Mouse (Mus musculus) kidney, embryonic 15.5 days (tissue): ENCODE results near the gene Zc3h12d. TPM values are rescaled to one million over a fixed set of nuclear protein-coding genes. Genes with fewer than 3 reads are reported as not detected.
"Not testable (repeated sequence)": the region's sequence is repeated elsewhere in the genome, so short reads cannot be mapped to it uniquely, and the experiment has no call there.

Experiments
- ATAC-seq: fragments of 200-750 bp; cut with Nextera tagmentation; replicated peaks from 2 replicates; pipeline ENCODE4 v1.8.0; 2017; ENCODE audit warnings: moderate TSS enrichment; ENCODE audit not compliant: low FRiP score
- H3K27ac ChIP-seq: fragments of 300-500 bp; sonication (generic); 2 replicates; pipeline ENCODE4 v1.5.1; 2015; ENCODE audit warnings: mild to moderate bottlenecking, inconsistent platforms
- H3K27me3 ChIP-seq: fragments of 300-500 bp; sonication (generic); 2 replicates; pipeline ENCODE4 v1.6.1; 2015; ENCODE audit warnings: inconsistent platforms
- H3K36me3 ChIP-seq: fragments of 300-500 bp; sonication (generic); 2 replicates; pipeline ENCODE4 v1.6.1; 2015; ENCODE audit warnings: inconsistent platforms
- H3K4me1 ChIP-seq: fragments of 300-500 bp; sonication (generic); 2 replicates; pipeline ENCODE4 v1.6.1; 2015; ENCODE audit warnings: inconsistent platforms
- H3K4me2 ChIP-seq: fragments of 300-500 bp; sonication (generic); 2 replicates; pipeline ENCODE4 v1.6.1; 2015; ENCODE audit warnings: moderate library complexity, mild to moderate bottlenecking, inconsistent platforms
- H3K4me3 ChIP-seq: fragments of 300-500 bp; sonication (generic); replicated peaks from 2 replicates; pipeline ENCODE4 v1.5.1; 2015; ENCODE audit warnings: mild to moderate bottlenecking, inconsistent platforms
- H3K9ac ChIP-seq: fragments of 300-500 bp; sonication (generic); 2 replicates; pipeline ENCODE4 v1.6.1; 2015; ENCODE audit warnings: mild to moderate bottlenecking, inconsistent platforms
- H3K9me3 ChIP-seq: fragments of 300-500 bp; sonication (generic); replicated peaks from 2 replicates; pipeline ENCODE4 v1.6.1; 2016; ENCODE audit warnings: inconsistent platforms
- WGBS: fragments of 180-500 bp; shearing (Covaris S2); methylation state at CpG from one replicate; pipeline ENCODE4 v1.1.7; 2015; ENCODE audit warnings: mixed read lengths; 5-methylcytosine and 5-hydroxymethylcytosine counted together
- polyA plus RNA-seq: library from polyadenylated mRNA; unstranded; fragments of >200 nt; fragmentation: Nextera tagmentation; extraction: Ambion mirVana; gene quantifications from 2 replicates; pipeline ENCODE4 v1.2.1, GENCODE M21; 2015

Gene Zc3h12d
- polyA plus RNA-seq, 1 experiment from 2014 or later: 0.14 TPM

- Histone ChIP-seq H3K4me2 (no peak overlapping the region), H3K27me3 (peaks cover 28% of the 10 kb centered on the region), H3K4me3 (no peak overlapping the region), H3K9ac (no peak overlapping the region), H3K4me1 (peaks cover 10% of the 10 kb centered on the region), H3K36me3 (no peaks in the 10 kb centered on the region), H3K9me3 (no peaks in the 10 kb centered on the region), H3K27ac (no peak overlapping the region)
- WGBS: 72% methylated on average over 6 of the region's 6 CpGs
- ATAC-seq: no peak
Measured at GRCm38 (mm10) chr10:7864184-7864583, 31.9 kb downstream of the Zc3h12d start.

- Histone ChIP-seq H3K4me3 (no peak overlapping the region), H3K27me3 (peaks cover 32% of the 10 kb centered on the region), H3K9me3 (no peaks in the 10 kb centered on the region), H3K4me1 (peaks cover 10% of the 10 kb centered on the region), H3K27ac (no peak overlapping the region), H3K36me3 (no peaks in the 10 kb centered on the region), H3K9ac (no peak overlapping the region), H3K4me2 (no peak overlapping the region)
- no peak for ATAC-seq
- WGBS: 88% methylated on average over 3 of the region's 3 CpGs
Measured at GRCm38 (mm10) chr10:7864806-7865205, 32.5 kb downstream of the Zc3h12d start.

- Histone ChIP-seq H3K9me3 (no peaks in the 10 kb centered on the region), H3K9ac (peak overlapping the region; percentile 44), H3K27ac (no peak overlapping the region), H3K4me3 (peak overlapping the region; percentile 45), H3K4me2 (peak overlapping the region; percentile 85), H3K4me1 (peaks cover 10% of the 10 kb centered on the region), H3K27me3 (peaks cover 32% of the 10 kb centered on the region), H3K36me3 (no peaks in the 10 kb centered on the region)
- WGBS: 17% methylated on average over 48 of the region's 50 CpGs
- ATAC-seq: peak; percentile 43; the same call in 1 of the 2 replicates
Measured at GRCm38 (mm10) chr10:7866762-7867665, 34.7 kb downstream of the Zc3h12d start.

- Histone ChIP-seq H3K9me3 (no peaks in the 10 kb centered on the region), H3K27ac (no peak overlapping the region), H3K4me3 (peak overlapping the region; percentile 45), H3K27me3 (peaks cover 32% of the 10 kb centered on the region), H3K9ac (peak overlapping the region; percentile 44), H3K36me3 (no peaks in the 10 kb centered on the region), H3K4me2 (peak overlapping the region; percentile 85), H3K4me1 (peaks cover 10% of the 10 kb centered on the region)
- 20% methylated on average over 21 of the region's 21 CpGs for WGBS
- 0 out of 2 replicates have a peak, but pooled peaks have one; percentile 40 for ATAC-seq
Measured at GRCm38 (mm10) chr10:7867666-7868030, 35.4 kb downstream of the Zc3h12d start.

- peaks cover 32% of the 10 kb centered on the region for H3K27me3 ChIP-seq
- WGBS: 80% methylated on average over 8 of the region's 8 CpGs
- no peak overlapping the region for H3K9ac ChIP-seq
- no peak overlapping the region for H3K4me3 ChIP-seq
- H3K4me2 ChIP-seq: no peak overlapping the region
- H3K4me1 ChIP-seq: peaks cover 10% of the 10 kb centered on the region
- no peaks in the 10 kb centered on the region for H3K36me3 ChIP-seq
- no peak overlapping the region for H3K27ac ChIP-seq
- H3K9me3 ChIP-seq: no peaks in the 10 kb centered on the region
- ATAC-seq: no peak
Measured at GRCm38 (mm10) chr10:7869746-7870145, 37.5 kb downstream of the Zc3h12d start.

- H3K36me3 ChIP-seq: no peaks in the 10 kb centered on the region
- no peak overlapping the region for H3K4me3 ChIP-seq
- H3K9me3 ChIP-seq: no peaks in the 10 kb centered on the region
- 69% methylated on average over 11 of the region's 11 CpGs for WGBS
- H3K4me1 ChIP-seq: peaks cover 10% of the 10 kb centered on the region
- H3K4me2 ChIP-seq: no peak overlapping the region
- no peak; the same call in 1 of the 2 replicates for ATAC-seq
- no peak overlapping the region for H3K9ac ChIP-seq
- peaks cover 32% of the 10 kb centered on the region for H3K27me3 ChIP-seq
- H3K27ac ChIP-seq: no peak overlapping the region
Measured at GRCm38 (mm10) chr10:7870571-7871315, 38.5 kb downstream of the Zc3h12d start.

- Histone ChIP-seq H3K4me1 (peaks cover 10% of the 10 kb centered on the region), H3K9ac (no peak overlapping the region), H3K9me3 (no peaks in the 10 kb centered on the region), H3K4me2 (no peak overlapping the region), H3K36me3 (no peaks in the 10 kb centered on the region), H3K27me3 (peaks cover 31% of the 10 kb centered on the region), H3K4me3 (no peak overlapping the region), H3K27ac (no peak overlapping the region)
- WGBS: 89% methylated on average over 5 of the region's 5 CpGs
- no peak for ATAC-seq
Measured at GRCm38 (mm10) chr10:7871381-7872020, 39.2 kb downstream of the Zc3h12d start.

- H3K9me3 ChIP-seq: no peaks in the 10 kb centered on the region
- WGBS: 79% methylated on average over 7 of the region's 7 CpGs
- no peak overlapping the region for H3K4me2 ChIP-seq
- H3K4me3 ChIP-seq: no peak overlapping the region
- H3K36me3 ChIP-seq: no peaks in the 10 kb centered on the region
- no peaks in the 10 kb centered on the region for H3K4me1 ChIP-seq
- no peak overlapping the region for H3K27ac ChIP-seq
- ATAC-seq: no peak
- H3K9ac ChIP-seq: no peak overlapping the region
- peaks cover 5% of the 10 kb centered on the region; the same call in 1 of the 2 replicates for H3K27me3 ChIP-seq
Measured at GRCm38 (mm10) chr10:7874194-7874593, 41.9 kb downstream of the Zc3h12d start.

GRCm38 (mm10) chr10:7880283-7880682, 48.0 kb downstream of the Zc3h12d start:
- H3K27me3 ChIP-seq, ATAC-seq, H3K27ac ChIP-seq, H3K4me1 ChIP-seq, H3K9me3 ChIP-seq, H3K36me3 ChIP-seq, H3K4me3 ChIP-seq, H3K4me2 ChIP-seq, H3K9ac ChIP-seq: not testable (repeated sequence)
- 93% methylated on average over 3 of the region's 3 CpGs for WGBS

GRCm38 (mm10) chr10:7881971-7882370, 49.7 kb downstream of the Zc3h12d start:
- Histone ChIP-seq H3K9me3 (no peaks in the 10 kb centered on the region), H3K4me3 (no peak overlapping the region), H3K4me2 (no peak overlapping the region), H3K9ac (no peak overlapping the region), H3K27ac (no peak overlapping the region), H3K27me3 (no peaks in the 10 kb centered on the region; the same call in 1 of the 2 replicates), H3K36me3 (no peaks in the 10 kb centered on the region), H3K4me1 (no peaks in the 10 kb centered on the region)
- 87% methylated on average over 3 of the region's 3 CpGs for WGBS
- no peak for ATAC-seq

GRCm38 (mm10) chr10:7883524-7883923, 51.3 kb downstream of the Zc3h12d start:
- no peak overlapping the region for H3K4me3 ChIP-seq
- no peak overlapping the region for H3K4me2 ChIP-seq
- 9% methylated on average over 5 of the region's 5 CpGs for WGBS
- H3K27ac ChIP-seq: no peak overlapping the region
- 0 out of 2 replicates have a peak, but pooled peaks have one; percentile 67 for ATAC-seq
- no peaks in the 10 kb centered on the region for H3K36me3 ChIP-seq
- H3K9me3 ChIP-seq: no peaks in the 10 kb centered on the region
- H3K9ac ChIP-seq: no peak overlapping the region
- no peaks in the 10 kb centered on the region; the same call in 1 of the 2 replicates for H3K27me3 ChIP-seq
- no peaks in the 10 kb centered on the region for H3K4me1 ChIP-seq
